Mouse (Mus musculus) T-cell, adult 2 months (primary cell): Measurements from ENCODE around the gene Zfp874a.
"Not testable (repeated sequence)": the region's sequence is repeated elsewhere in the genome, so short reads cannot be mapped to it uniquely, and the experiment has no call there.

ENCODE experiments used
- DNase-seq: peaks from one replicate; pipeline ENCODE4 v3.0.0; 2022; ENCODE audit warnings: low spot score

Zfp874a gene

GRCm38 (mm10) chr13:67451172-67452020, at the start of gene Zfp874a:
Gene Zfp874a (minus strand): TSS chr13:67451624.
- DNase-seq: peak; percentile 88

GRCm38 (mm10) chr13:67500908-67501307, 49.5 kb upstream of the Zfp874a start:
- DNase-seq: no peak

- DNase-seq: peak; percentile 81
These were observed 48.8 kb upstream of the Zfp874a start, which contains the start of gene Zfp58 for GRCm38 (mm10) chr13:67500084-67500719. Gene Zfp58 (minus strand): TSS chr13:67500555.

GRCm38 (mm10) chr13:67495631-67496030, 44.2 kb upstream of the Zfp874a start:
- DNase-seq: no peak

- DNase-seq: no peak
These were observed 33.0 kb upstream of the Zfp874a start for GRCm38 (mm10) chr13:67484424-67484811.

- DNase-seq: peak; percentile 90
These were observed 32.4 kb upstream of the Zfp874a start, which contains the start of gene Zfp874b for GRCm38 (mm10) chr13:67483625-67484423. Gene Zfp874b (minus strand): TSS chr13:67484258.

- DNase-seq: no peak
These were observed 30.1 kb upstream of the Zfp874a start for GRCm38 (mm10) chr13:67481528-67481927.

GRCm38 (mm10) chr13:67469274-67469673, 17.9 kb upstream of the Zfp874a start:
- no peak for DNase-seq

GRCm38 (mm10) chr13:67463506-67464185, 12.2 kb upstream of the Zfp874a start:
- not testable (repeated sequence) for DNase-seq

GRCm38 (mm10) chr13:67452021-67452309, 541 bp upstream of the Zfp874a start:
- DNase-seq: no peak

- not testable (repeated sequence) for DNase-seq
These were observed 14.3 kb downstream of the Zfp874a start for GRCm38 (mm10) chr13:67437095-67437494.

- DNase-seq: no peak
These were observed 23.3 kb downstream of the Zfp874a start for GRCm38 (mm10) chr13:67428116-67428515.

GRCm38 (mm10) chr13:67425699-67426098, 25.7 kb downstream of the Zfp874a start:
- DNase-seq: not testable (repeated sequence)

- DNase-seq: not testable (repeated sequence)
These were observed 28.9 kb downstream of the Zfp874a start for GRCm38 (mm10) chr13:67422532-67422931.

- peak; percentile 38 for DNase-seq
These were observed 30.1 kb downstream of the Zfp874a start, which contains the start of gene Zfp459 for GRCm38 (mm10) chr13:67421207-67421857. Gene Zfp459 (minus strand): TSS chr13:67421418.

- no peak for DNase-seq
These were observed 30.7 kb downstream of the Zfp874a start for GRCm38 (mm10) chr13:67420558-67421206.

- DNase-seq: no peak
These were observed 34.6 kb downstream of the Zfp874a start for GRCm38 (mm10) chr13:67416811-67417210.

GRCm38 (mm10) chr13:67415759-67416158, 35.7 kb downstream of the Zfp874a start:
- DNase-seq: no peak

- not testable (repeated sequence) for DNase-seq
These were observed 37.8 kb downstream of the Zfp874a start for GRCm38 (mm10) chr13:67413634-67414033.

- peak; percentile 83 for DNase-seq
These were observed 52.1 kb downstream of the Zfp874a start, which contains the start of gene Zfp429 for GRCm38 (mm10) chr13:67399183-67399903. Gene Zfp429 (minus strand): TSS chr13:67399819.
